Mouse (Mus musculus) macrophage (primary cell): ENCODE data around the gene Icmt. TPM values are rescaled to one million over a fixed set of nuclear protein-coding genes. Genes with fewer than 3 reads are reported as not detected.

Experiments
- H3K27ac ChIP-seq: fragments of 350-480 bp; formaldehyde crosslinking; 2 replicates; pipeline ENCODE4 v1.9.0; 2021
- H3K36me3 ChIP-seq: fragments of 350-480 bp; formaldehyde crosslinking; 2 replicates; pipeline ENCODE4 v1.9.0; 2021; ENCODE audit errors: inconsistent target
- H3K4me3 ChIP-seq: fragments of 350-480 bp; formaldehyde crosslinking; 2 replicates; pipeline ENCODE4 v1.9.0; 2021; ENCODE audit errors: inconsistent target
- H3K79me2 ChIP-seq: fragments of 350-480 bp; formaldehyde crosslinking; 2 replicates; pipeline ENCODE4 v1.9.0; 2021; ENCODE audit errors: inconsistent target
- WGBS: methylation state at CpG from one replicate; pipeline ENCODE4 v1.1.7; 2026; ENCODE audit warnings: inconsistent platforms; ENCODE audit not compliant: missing documents; 5-methylcytosine and 5-hydroxymethylcytosine counted together
- polyA plus RNA-seq: library from polyadenylated mRNA; stranded (reverse); fragments of 250-400 nt; gene quantifications from 3 replicates; pipeline ENCODE4 v1.2.4, GENCODE M21; 2018; ENCODE audit warnings: inconsistent platforms
- total RNA-seq, 78 experiments: library from RNA; depleted of rRNA; stranded (reverse); fragments of 250-400 nt; gene quantifications; 1 replicate in 9 of 78; 2 replicates in 24 of 78; 3 replicates in 43 of 78; 4 replicates in 2 of 78; pipeline ENCODE4 v1.2.4; 2018; ENCODE audit warnings: inconsistent platforms in 56 of 78

The Icmt gene
- 10 to 100 TPM in 11 of 26 experiments, 1 to 10 TPM in 15; 3.7 to 18.0 (median 8.8) TPM for total RNA-seq (2018; cell fraction: chromatin; rRNA removed)
- 10 to 100 TPM; 12.8 to 22.0 (median 17.1) TPM for total RNA-seq (2018; cell fraction: cytosol; rRNA removed)
- total RNA-seq (2018; cell fraction: nucleus; rRNA removed): 10 to 100 TPM; 10.3 to 27.5 (median 17.6) TPM
- polyA plus RNA-seq: 7.9 to 19.2 TPM (median 17.9 TPM) in 3 replicates

- WGBS: under 1% methylated on average over 104 of the region's 119 CpGs
- peak within 1 kb of the TSS; percentile 39; the same call in 1 of the 2 replicates for H3K27ac ChIP-seq
- peaks cover 16% of the 10 kb centered on the region; the same call in 1 of the 2 replicates for H3K79me2 ChIP-seq
- peaks cover 4% of the 10 kb centered on the region; the same call in 1 of the 2 replicates for H3K36me3 ChIP-seq
- H3K4me3 ChIP-seq: peak within 1 kb of the TSS; percentile 52
Measured at GRCm38 (mm10) chr4:152296874-152297861, at the start of gene Icmt. Gene Icmt (plus strand): TSS chr4:152297227.

GRCm38 (mm10) chr4:152250615-152251014, 46.4 kb upstream of the Icmt start:
- Histone ChIP-seq H3K27ac (no peak overlapping the region), H3K4me3 (no peak overlapping the region), H3K79me2 (no peaks in the 10 kb centered on the region), H3K36me3 (no peaks in the 10 kb centered on the region; the same call in 1 of the 2 replicates)
- WGBS: 84% methylated on average over 6 of the region's 6 CpGs

GRCm38 (mm10) chr4:152253183-152253759, 43.8 kb upstream of the Icmt start:
- H3K36me3 ChIP-seq: no peaks in the 10 kb centered on the region; the same call in 1 of the 2 replicates
- no peak overlapping the region for H3K27ac ChIP-seq
- H3K4me3 ChIP-seq: no peak overlapping the region
- 92% methylated on average over 9 of the region's 9 CpGs for WGBS
- no peaks in the 10 kb centered on the region for H3K79me2 ChIP-seq

GRCm38 (mm10) chr4:152257070-152257469, 40.0 kb upstream of the Icmt start:
- Histone ChIP-seq H3K36me3 (no peaks in the 10 kb centered on the region; the same call in 1 of the 2 replicates), H3K4me3 (no peak overlapping the region), H3K79me2 (no peaks in the 10 kb centered on the region), H3K27ac (no peak overlapping the region)
- 94% methylated on average over 6 of the region's 6 CpGs for WGBS

- WGBS: 76% methylated on average over 8 of the region's 8 CpGs
- no peak overlapping the region for H3K27ac ChIP-seq
- no peak overlapping the region for H3K4me3 ChIP-seq
- no peaks in the 10 kb centered on the region for H3K36me3 ChIP-seq
- no peaks in the 10 kb centered on the region for H3K79me2 ChIP-seq
Measured at GRCm38 (mm10) chr4:152260451-152260850, 36.6 kb upstream of the Icmt start.

GRCm38 (mm10) chr4:152262187-152262586, 34.8 kb upstream of the Icmt start:
- Histone ChIP-seq H3K36me3 (no peaks in the 10 kb centered on the region), H3K79me2 (no peaks in the 10 kb centered on the region), H3K27ac (no peak overlapping the region), H3K4me3 (no peak overlapping the region)
- 83% methylated on average over 9 of the region's 9 CpGs for WGBS

- H3K36me3 ChIP-seq: no peaks in the 10 kb centered on the region
- WGBS: 98% methylated on average over 9 of the region's 9 CpGs
- no peak overlapping the region for H3K4me3 ChIP-seq
- no peaks in the 10 kb centered on the region for H3K79me2 ChIP-seq
- H3K27ac ChIP-seq: no peak overlapping the region
Measured at GRCm38 (mm10) chr4:152263089-152263488, 33.9 kb upstream of the Icmt start.

- H3K4me3 ChIP-seq: no peak overlapping the region
- H3K79me2 ChIP-seq: no peaks in the 10 kb centered on the region
- no peak overlapping the region for H3K27ac ChIP-seq
- no peaks in the 10 kb centered on the region for H3K36me3 ChIP-seq
- 90% methylated on average over 10 of the region's 10 CpGs for WGBS
Measured at GRCm38 (mm10) chr4:152263512-152264176, 33.4 kb upstream of the Icmt start.

- Histone ChIP-seq H3K4me3 (no peak overlapping the region), H3K36me3 (no peaks in the 10 kb centered on the region), H3K79me2 (no peaks in the 10 kb centered on the region), H3K27ac (no peak overlapping the region)
- WGBS: 88% methylated on average over 4 of the region's 4 CpGs
Measured at GRCm38 (mm10) chr4:152264177-152264530, 32.9 kb upstream of the Icmt start.

GRCm38 (mm10) chr4:152264867-152265568, 32.0 kb upstream of the Icmt start:
- no peaks in the 10 kb centered on the region for H3K36me3 ChIP-seq
- H3K4me3 ChIP-seq: no peak overlapping the region
- H3K27ac ChIP-seq: no peak overlapping the region
- no peaks in the 10 kb centered on the region for H3K79me2 ChIP-seq
- 93% methylated on average over 9 of the region's 9 CpGs for WGBS

GRCm38 (mm10) chr4:152265791-152266190, 31.2 kb upstream of the Icmt start:
- H3K36me3 ChIP-seq: no peaks in the 10 kb centered on the region
- 93% methylated on average over 5 of the region's 5 CpGs for WGBS
- H3K79me2 ChIP-seq: no peaks in the 10 kb centered on the region
- no peak overlapping the region for H3K27ac ChIP-seq
- H3K4me3 ChIP-seq: no peak overlapping the region

- no peaks in the 10 kb centered on the region for H3K36me3 ChIP-seq
- no peak overlapping the region for H3K27ac ChIP-seq
- H3K4me3 ChIP-seq: no peak overlapping the region
- 92% methylated on average over 10 of the region's 10 CpGs for WGBS
- H3K79me2 ChIP-seq: no peaks in the 10 kb centered on the region
Measured at GRCm38 (mm10) chr4:152266236-152266895, 30.7 kb upstream of the Icmt start.

GRCm38 (mm10) chr4:152267748-152268369, 29.2 kb upstream of the Icmt start:
- H3K36me3 ChIP-seq: no peaks in the 10 kb centered on the region
- WGBS: 91% methylated on average over 13 of the region's 13 CpGs

More at GRCm38 (mm10) chr4:152267748-152268369, 29.2 kb upstream of the Icmt start:
- no peak overlapping the region for H3K27ac ChIP-seq
- H3K79me2 ChIP-seq: no peaks in the 10 kb centered on the region
- H3K4me3 ChIP-seq: no peak overlapping the region
